Mouse (Mus musculus) intestine, embryonic 16.5 days (tissue): ENCODE results near the gene Olfr622. TPM values are rescaled to one million over a fixed set of nuclear protein-coding genes. Genes with fewer than 3 reads are reported as not detected.

ENCODE experiments used
- ATAC-seq: fragments of 200-750 bp; cut with Nextera tagmentation; 2 replicates; pipeline ENCODE4 v1.8.0; 2017; ENCODE audit warnings: moderate TSS enrichment, moderate library complexity
- H3K27ac ChIP-seq: fragments of 300-500 bp; sonication (generic); 2 replicates; pipeline ENCODE4 v1.5.1; 2014; ENCODE audit warnings: mild to moderate bottlenecking, low read length
- H3K27me3 ChIP-seq: fragments of 300-500 bp; sonication (generic); replicated peaks from 2 replicates; pipeline ENCODE4 v1.6.1; 2014; ENCODE audit warnings: low read length, control low read depth, mixed read lengths; ENCODE audit not compliant: control insufficient read depth, insufficient read depth
- H3K36me3 ChIP-seq: fragments of 300-500 bp; sonication (generic); 2 replicates; pipeline ENCODE4 v1.6.1; 2014; ENCODE audit warnings: low read length, control low read depth; ENCODE audit not compliant: control insufficient read depth, insufficient read depth
- H3K4me1 ChIP-seq: fragments of 300-500 bp; sonication (generic); 2 replicates; pipeline ENCODE4 v1.6.1; 2014; ENCODE audit warnings: low read length, control low read depth, mixed read lengths; ENCODE audit not compliant: control insufficient read depth, insufficient read depth
- H3K4me2 ChIP-seq: fragments of 300-500 bp; sonication (generic); 2 replicates; pipeline ENCODE4 v1.6.1; 2014; ENCODE audit warnings: low read depth, low read length, control low read depth
- H3K4me3 ChIP-seq: fragments of 300-500 bp; sonication (generic); 2 replicates; pipeline ENCODE4 v1.5.1; 2014; ENCODE audit warnings: mild to moderate bottlenecking, low read length
- H3K9ac ChIP-seq: fragments of 300-500 bp; sonication (generic); 2 replicates; pipeline ENCODE4 v1.6.1; 2014; ENCODE audit warnings: low read depth, low read length
- H3K9me3 ChIP-seq: fragments of 300-500 bp; sonication (generic); 2 replicates; pipeline ENCODE4 v1.6.1; 2016; ENCODE audit warnings: low read length, control low read depth; ENCODE audit not compliant: control insufficient read depth
- whole genome bisulfite sequencing: fragments of 180-500 bp; shearing (Covaris S2); extraction: QIAGEN DNeasy Blood & Tissue Kit; methylation state at CpG from one replicate; pipeline ENCODE4 v1.1.7; 2014; 5-methylcytosine and 5-hydroxymethylcytosine counted together
- polyA plus RNA-seq: library from polyadenylated mRNA; unstranded; fragments of >200 nt; fragmentation: Nextera tagmentation; extraction: Ambion mirVana; gene quantifications from 2 replicates; pipeline ENCODE4 v1.2.1, GENCODE M21; 2015

The Olfr622 gene
- polyA plus RNA-seq = not detected in 2 replicates

DNA sequence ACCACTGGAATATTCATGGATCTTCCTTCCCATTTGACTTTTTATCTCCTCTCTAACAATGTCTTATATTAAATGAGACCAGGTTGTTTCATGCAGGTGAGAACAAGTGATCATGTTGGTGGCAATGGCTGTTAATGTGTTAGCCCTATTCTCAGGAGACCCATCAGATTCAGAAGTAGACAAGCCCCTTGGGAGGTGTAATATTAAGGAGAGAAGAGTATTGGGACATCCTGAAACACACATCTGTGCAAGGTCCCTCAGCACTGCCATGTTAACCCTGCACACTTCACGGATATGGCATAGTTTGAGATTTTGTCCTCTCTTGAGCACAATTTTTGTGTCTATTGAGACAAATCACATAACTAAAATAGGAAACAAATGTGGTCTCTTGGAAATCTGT is at the start of gene Olfr622:
Gene Olfr622, minus strand, starts transcription at position 101 of the 400 bp plus-strand sequence.
- H3K27ac ChIP-seq = no peak within 1 kb of the TSS
- H3K36me3 ChIP-seq = no peaks in the 10 kb centered on the region
- H3K4me2 ChIP-seq = no peak within 1 kb of the TSS
- no peak within 1 kb of the TSS for H3K9ac ChIP-seq
- H3K4me3 ChIP-seq = no peak within 1 kb of the TSS
- WGBS = 74% methylated on average over 1 of the region's 1 CpGs
- no peaks in the 10 kb centered on the region for H3K9me3 ChIP-seq
- no peak for ATAC-seq
- no peaks in the 10 kb centered on the region for H3K4me1 ChIP-seq
- H3K27me3 ChIP-seq = no peaks in the 10 kb centered on the region

DNA sequence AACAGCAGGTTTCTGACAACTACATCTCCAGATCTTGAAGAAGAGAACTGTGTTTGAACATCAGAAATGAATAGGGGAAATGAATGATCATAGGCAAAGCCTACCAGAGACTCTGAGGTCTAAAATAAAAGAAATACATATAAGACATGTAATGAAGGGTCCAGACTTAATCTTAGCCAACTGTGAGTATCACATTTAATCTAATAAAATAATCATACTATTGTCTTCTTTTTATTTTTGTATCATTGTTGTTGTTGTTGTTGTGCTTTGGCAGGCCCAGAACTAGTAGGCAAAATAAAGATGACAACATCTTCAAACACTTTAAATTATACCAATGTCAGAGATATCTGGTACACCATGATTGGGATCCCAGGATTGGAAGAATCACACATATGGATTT is 39.9 kb upstream of the Olfr622 start, which contains the start of gene Olfr625-ps1:
Gene Olfr625-ps1, plus strand, starts transcription at position 301 of the 400 bp plus-strand sequence.
- no peak for ATAC-seq
- H3K4me1 ChIP-seq = no peaks in the 10 kb centered on the region
- H3K9me3 ChIP-seq = no peaks in the 10 kb centered on the region
- H3K9ac ChIP-seq = no peak within 1 kb of the TSS
- no peak within 1 kb of the TSS for H3K4me2 ChIP-seq
- H3K27ac ChIP-seq = no peak within 1 kb of the TSS
- no peaks in the 10 kb centered on the region for H3K27me3 ChIP-seq
- no peaks in the 10 kb centered on the region for H3K36me3 ChIP-seq
- H3K4me3 ChIP-seq = no peak within 1 kb of the TSS

DNA sequence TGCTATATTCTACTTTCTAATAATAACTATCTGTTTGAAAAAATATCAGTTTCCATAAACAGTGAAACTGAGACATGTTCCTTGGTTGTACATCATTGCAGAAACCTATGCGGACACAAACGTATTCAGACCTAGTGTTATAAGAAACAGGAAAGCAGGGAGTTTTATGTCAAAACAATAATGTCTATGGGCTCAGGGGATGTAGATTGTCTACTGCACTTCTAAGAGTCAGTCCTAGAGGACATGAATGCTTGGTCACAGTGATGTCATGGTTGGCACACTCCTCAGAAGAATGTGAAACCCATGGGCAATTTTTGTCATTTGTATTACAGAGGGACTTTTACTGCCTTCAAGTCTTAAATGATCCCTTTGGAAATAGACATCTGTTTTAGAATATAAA is 28.6 kb upstream of the Olfr622 start, which contains the start of gene Olfr624:
Gene Olfr624, minus strand, starts transcription at position 101 of the 400 bp plus-strand sequence.
- Histone ChIP-seq H3K4me3 (no peak within 1 kb of the TSS), H3K9ac (no peak within 1 kb of the TSS), H3K27me3 (no peaks in the 10 kb centered on the region), H3K36me3 (no peaks in the 10 kb centered on the region), H3K9me3 (no peaks in the 10 kb centered on the region), H3K27ac (no peak within 1 kb of the TSS), H3K4me1 (no peaks in the 10 kb centered on the region), H3K4me2 (no peak within 1 kb of the TSS)
- 89% methylated on average over 2 of the region's 2 CpGs for WGBS
- ATAC-seq = no peak

DNA sequence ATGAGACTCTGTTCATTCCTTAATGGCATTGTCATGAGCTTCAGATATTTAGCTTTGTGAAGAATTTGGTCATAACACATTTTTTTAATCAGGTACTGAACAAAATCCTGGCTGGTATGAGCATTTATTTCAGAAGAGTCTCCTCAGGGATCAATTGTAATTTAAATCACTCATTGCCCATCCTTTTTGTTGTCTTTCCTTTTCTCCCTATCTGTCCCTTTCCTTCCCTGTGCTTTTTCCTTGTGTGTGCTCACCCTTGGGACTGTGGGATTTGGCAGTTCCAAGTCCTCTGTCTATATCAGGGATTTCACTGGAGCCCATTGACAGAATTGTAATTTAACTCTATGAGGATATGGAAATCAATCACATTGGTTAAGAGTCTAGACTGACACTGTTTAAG is 21.1 kb upstream of the Olfr622 start, which contains the start of gene Olfr623:
Gene Olfr623, minus strand, starts transcription at position 101 of the 400 bp plus-strand sequence.
- H3K27ac ChIP-seq = no peak within 1 kb of the TSS
- no peaks in the 10 kb centered on the region for H3K27me3 ChIP-seq
- H3K4me2 ChIP-seq = no peak within 1 kb of the TSS
- H3K36me3 ChIP-seq = no peaks in the 10 kb centered on the region
- no peak within 1 kb of the TSS for H3K9ac ChIP-seq
- no peaks in the 10 kb centered on the region for H3K9me3 ChIP-seq
- H3K4me1 ChIP-seq = no peaks in the 10 kb centered on the region
- no peak within 1 kb of the TSS for H3K4me3 ChIP-seq
- ATAC-seq = no peak

DNA sequence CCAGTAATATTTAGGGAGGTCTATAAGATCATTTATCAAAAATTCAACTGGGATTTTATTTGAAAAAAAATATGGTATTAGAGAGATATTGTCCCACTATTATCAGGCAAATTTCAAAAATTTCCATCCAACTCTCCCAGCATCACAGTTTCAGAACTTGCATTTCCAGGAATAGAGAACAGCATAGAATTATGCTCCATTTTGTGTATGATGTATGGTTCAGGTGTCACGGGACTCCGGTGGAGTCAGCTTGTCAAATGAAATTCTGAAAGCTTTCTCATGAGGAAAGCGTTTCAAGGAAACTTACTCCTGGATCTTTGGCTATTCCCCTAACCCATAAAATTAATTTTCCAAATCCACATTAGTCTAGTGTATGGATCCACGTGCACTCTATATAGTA is 1.6 kb upstream of the Olfr622 start:
- 81% methylated on average over 4 of the region's 4 CpGs for WGBS

DNA sequence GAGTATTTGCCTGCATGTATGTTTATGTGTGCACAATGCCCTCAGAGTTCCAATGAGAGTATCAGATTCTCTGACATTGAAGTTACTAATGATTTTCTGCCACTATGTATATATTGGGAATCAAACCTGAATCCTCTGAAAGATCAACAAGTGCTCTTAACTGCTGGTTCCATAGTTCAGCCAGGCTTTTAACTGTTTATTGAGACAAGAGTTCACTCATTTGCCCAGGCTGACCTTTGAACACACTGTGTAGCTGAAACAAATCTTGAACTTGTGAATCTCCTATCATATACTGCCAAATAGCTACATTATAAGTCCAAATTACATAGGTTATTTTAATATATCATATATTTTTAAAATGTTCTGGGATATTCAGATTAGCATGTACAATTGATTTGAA is 5.7 kb downstream of the Olfr622 start:
- peak; percentile 82 for ATAC-seq
- Histone ChIP-seq H3K4me3 (no peak overlapping the region), H3K36me3 (no peaks in the 10 kb centered on the region), H3K27me3 (no peaks in the 10 kb centered on the region), H3K27ac (no peak overlapping the region), H3K4me2 (no peak overlapping the region), H3K9me3 (no peaks in the 10 kb centered on the region), H3K9ac (no peak overlapping the region), H3K4me1 (no peaks in the 10 kb centered on the region)

More for the DNA sequence above, 1.6 kb upstream of the Olfr622 start:
- H3K36me3 ChIP-seq = no peaks in the 10 kb centered on the region
- no peak overlapping the region for H3K27ac ChIP-seq
- H3K27me3 ChIP-seq = no peaks in the 10 kb centered on the region
- H3K4me3 ChIP-seq = no peak overlapping the region
- peak; percentile 76 for ATAC-seq
- H3K4me2 ChIP-seq = no peak overlapping the region
- no peaks in the 10 kb centered on the region for H3K4me1 ChIP-seq
- no peaks in the 10 kb centered on the region for H3K9me3 ChIP-seq
- no peak overlapping the region for H3K9ac ChIP-seq

DNA sequence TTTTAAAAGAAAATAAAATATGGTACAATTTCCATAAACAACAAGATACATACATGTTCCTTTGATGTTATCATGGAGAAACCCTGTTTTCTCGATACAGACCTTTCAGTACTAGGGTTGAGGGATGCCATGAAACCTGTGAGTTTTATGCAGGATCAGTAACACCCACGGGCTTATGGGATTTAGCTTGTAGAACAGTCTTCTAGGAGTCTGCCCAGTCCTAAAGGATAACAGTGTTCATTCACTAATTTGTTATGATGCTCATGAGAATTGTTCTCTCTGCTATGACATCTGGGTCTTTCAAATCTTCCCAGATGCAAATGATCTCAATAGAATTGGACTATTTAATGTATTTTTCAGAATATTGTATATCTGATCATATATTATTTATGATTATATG is 30.1 kb downstream of the Olfr622 start, which contains the start of gene Olfr620:
Gene Olfr620, minus strand, starts transcription at position 101 of the 400 bp plus-strand sequence.
- WGBS = 69% methylated on average over 2 of the region's 2 CpGs
- ATAC-seq = no peak

DNA sequence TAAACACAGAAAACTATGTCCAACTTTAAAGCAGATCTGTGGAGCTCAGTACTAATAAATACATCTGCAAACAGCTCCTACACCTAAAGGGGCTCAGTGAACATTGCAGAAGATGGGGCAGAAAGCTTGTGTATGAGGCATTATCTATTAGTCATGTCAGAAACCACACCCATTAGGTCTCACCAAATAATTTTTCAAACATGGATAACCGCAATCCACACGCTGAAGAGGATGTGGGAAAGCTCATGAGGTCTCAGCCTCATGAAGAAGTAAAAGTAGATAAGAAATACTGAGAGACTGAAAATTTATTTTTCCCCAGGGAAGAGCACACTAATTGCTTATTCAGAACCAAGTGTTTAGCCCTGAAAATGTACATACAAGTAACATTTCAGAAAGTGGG is 35.1 kb downstream of the Olfr622 start:
- Histone ChIP-seq H3K4me1 (no peaks in the 10 kb centered on the region), H3K27ac (no peak overlapping the region), H3K9me3 (no peaks in the 10 kb centered on the region), H3K9ac (no peak overlapping the region), H3K36me3 (no peaks in the 10 kb centered on the region), H3K27me3 (no peaks in the 10 kb centered on the region), H3K4me3 (no peak overlapping the region), H3K4me2 (no peak overlapping the region)
- 78% methylated on average over 2 of the region's 2 CpGs for WGBS
- no peak for ATAC-seq

More for the DNA sequence above, 30.1 kb downstream of the Olfr622 start, which contains the start of gene Olfr620:
- Histone ChIP-seq H3K4me1 (no peaks in the 10 kb centered on the region), H3K36me3 (no peaks in the 10 kb centered on the region), H3K9ac (no peak within 1 kb of the TSS), H3K9me3 (no peaks in the 10 kb centered on the region), H3K27ac (no peak within 1 kb of the TSS), H3K4me3 (no peak within 1 kb of the TSS), H3K4me2 (no peak within 1 kb of the TSS), H3K27me3 (no peaks in the 10 kb centered on the region)

DNA sequence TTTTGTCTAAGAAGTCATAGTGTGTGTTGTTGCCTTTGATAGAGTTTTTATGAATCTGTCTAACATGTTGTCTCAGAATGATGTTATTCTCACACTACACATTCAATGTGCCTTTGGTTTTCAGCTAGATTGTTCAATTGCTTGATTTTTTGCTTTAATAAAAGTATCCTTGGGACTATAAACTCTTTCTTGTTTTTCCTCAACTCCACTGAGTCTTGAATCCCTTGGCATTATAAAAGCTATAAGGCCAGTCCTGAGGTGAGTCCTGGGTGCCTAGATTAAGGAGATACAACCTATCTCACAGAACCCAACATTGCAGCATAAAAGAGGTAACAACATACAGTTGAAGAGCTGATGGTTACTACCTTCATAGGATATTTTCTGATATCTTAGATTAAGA is 42.2 kb downstream of the Olfr622 start, which contains the start of gene Olfr619:
Gene Olfr619, plus strand, starts transcription at position 301 of the 400 bp plus-strand sequence.
- no peak within 1 kb of the TSS for H3K27ac ChIP-seq
- H3K9me3 ChIP-seq = no peaks in the 10 kb centered on the region
- no peak for ATAC-seq
- H3K36me3 ChIP-seq = no peaks in the 10 kb centered on the region
- H3K4me1 ChIP-seq = no peaks in the 10 kb centered on the region
- no peak within 1 kb of the TSS for H3K9ac ChIP-seq
- H3K4me2 ChIP-seq = no peak within 1 kb of the TSS
- H3K27me3 ChIP-seq = no peaks in the 10 kb centered on the region
- no peak within 1 kb of the TSS for H3K4me3 ChIP-seq

DNA sequence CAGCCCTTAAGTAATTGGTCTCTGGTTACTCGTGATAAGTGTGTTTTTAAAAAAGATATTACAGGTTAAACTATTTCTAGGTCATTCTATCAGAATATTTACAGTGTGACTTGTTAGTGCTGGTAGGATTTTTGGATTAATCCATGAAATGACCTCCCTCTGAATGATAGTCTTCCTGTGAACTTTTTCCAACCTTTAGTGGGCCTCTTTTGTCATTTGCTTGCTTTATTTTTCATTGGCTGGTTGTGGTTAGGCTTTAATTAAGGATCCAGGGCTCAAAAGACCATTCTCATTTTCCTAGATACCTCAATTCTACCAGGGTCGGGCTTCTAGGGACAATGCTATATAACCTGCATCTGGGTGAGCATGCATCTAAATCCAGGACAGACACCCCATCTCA is 52.7 kb downstream of the Olfr622 start, which contains the start of gene Olfr618:
Gene Olfr618, plus strand, starts transcription at position 301 of the 400 bp plus-strand sequence.
- Histone ChIP-seq H3K4me1 (no peaks in the 10 kb centered on the region), H3K36me3 (no peaks in the 10 kb centered on the region), H3K4me3 (no peak within 1 kb of the TSS), H3K27me3 (no peaks in the 10 kb centered on the region), H3K4me2 (no peak within 1 kb of the TSS), H3K9ac (no peak within 1 kb of the TSS), H3K9me3 (no peaks in the 10 kb centered on the region), H3K27ac (no peak within 1 kb of the TSS)
- WGBS = 66% methylated on average over 2 of the region's 2 CpGs
- no peak for ATAC-seq
